In genomic region chr13:4029897-4030296, GRCm38 (mm10) we compare ENCODE assay signal across 15 mouse cellular contexts.
"Had no signal": no experiment of that assay in that cellular context is flagged by ENCODE, and none has a peak within 500 bp of the region (broad histone marks: within the 10 kb centered on the region; RNA-seq: fewer than 3 reads in every experiment).

No protein-coding gene starts in this region.

- H3K27me3 ChIP-seq: neural tube, embryonic 15.5 days; stomach, embryonic 15.5 days had no signal

- H3K9ac ChIP-seq: neural tube, embryonic 15.5 days; stomach, embryonic 15.5 days had no signal

- H3K4me1 ChIP-seq: neural tube, embryonic 15.5 days; stomach, embryonic 15.5 days had no signal

- DNase-seq: retina, postnatal 1 day; right cerebral cortex, adult 18-20 months; right cerebral cortex, postnatal 14 days; right cerebral cortex, postnatal 25 days; right cerebral cortex, postnatal 4 days; spleen, adult 18-20 months; thymus, adult 18-20 months; thymus, adult 2 months; thymus, postnatal 14 days; thymus, postnatal 25 days; thymus, postnatal 36 days; thymus, postnatal 4 days had no signal

- H3K27ac ChIP-seq: neural tube, embryonic 15.5 days; stomach, embryonic 15.5 days; stomach, postnatal 0 days had no signal

- H3K4me3 ChIP-seq: neural tube, embryonic 15.5 days; stomach, embryonic 15.5 days had no signal

- H3K36me3 ChIP-seq: neural tube, embryonic 15.5 days; stomach, embryonic 15.5 days had no signal

- H3K4me2 ChIP-seq: neural tube, embryonic 15.5 days; stomach, embryonic 15.5 days had no signal

- H3K9me3 ChIP-seq: neural tube, embryonic 15.5 days; stomach, embryonic 15.5 days had no signal
